Mouse (Mus musculus) MEL (cell line): ENCODE measurements around the gene Rmnd5b. TPM values are rescaled to one million over a fixed set of nuclear protein-coding genes. Genes with fewer than 3 reads are reported as not detected.

Experiments
- DNase-seq: peaks from one replicate; pipeline ENCODE4 v3.0.0; 2011; ENCODE audit warnings: low read depth, low spot score
- H3K27ac ChIP-seq: 2 replicates; pipeline ENCODE4 v1.5.1; 2012; ENCODE audit warnings: low read depth, mild to moderate bottlenecking, control low read depth, low read length, moderate library complexity; ENCODE audit not compliant: control insufficient read depth
- H3K27me3 ChIP-seq, 2 experiments: fragments of 150-350 bp in 1 of 2; sonication (generic) in 1 of 2; 2 replicates each; pipeline ENCODE4 v1.6.1; 2012; ENCODE audit warnings: low read length in 2 of 2, mild to moderate bottlenecking in 2 of 2, improper control_type of control experiment in 1 of 2, moderate library complexity in 1 of 2; ENCODE audit not compliant: insufficient read depth in 2 of 2, control insufficient read depth in 1 of 2
- H3K36me3 ChIP-seq, 2 experiments: 2 replicates each; pipeline ENCODE4 v1.6.1; 2012 to 2014; ENCODE audit warnings: low read length in 2 of 2, improper control_type of control experiment in 1 of 2, inconsistent platforms in 1 of 2, mild to moderate bottlenecking in 1 of 2; ENCODE audit not compliant: insufficient read depth in 2 of 2, control insufficient read depth in 1 of 2
- H3K4me1 ChIP-seq, 2 experiments: fragments of 150-350 bp in 1 of 2; sonication (generic) in 1 of 2; 2 replicates each; pipeline ENCODE4 v1.6.1; 2012; ENCODE audit warnings: low read length in 2 of 2, improper control_type of control experiment in 1 of 2, mild to moderate bottlenecking in 1 of 2; ENCODE audit not compliant: insufficient read depth in 2 of 2, control insufficient read depth in 1 of 2
- H3K4me3 ChIP-seq, 2 experiments: fragments of 150-350 bp in 1 of 2; sonication (generic) in 1 of 2; 2 replicates each; pipeline ENCODE4 v1.5.1; 2012; ENCODE audit warnings: low read depth in 2 of 2, low read length in 2 of 2, mild to moderate bottlenecking in 2 of 2, moderate library complexity in 2 of 2, control low read depth in 1 of 2, improper control_type of control experiment in 1 of 2; ENCODE audit not compliant: control insufficient read depth in 1 of 2, insufficient read depth in 1 of 2
- H3K79me2 ChIP-seq: 2 replicates; pipeline ENCODE4 v1.6.1; 2012; ENCODE audit warnings: mild to moderate bottlenecking, low read length, moderate library complexity; ENCODE audit not compliant: control insufficient read depth, poor library complexity, insufficient read depth
- H3K9ac ChIP-seq: 2 replicates; pipeline ENCODE4 v1.6.1; 2012; ENCODE audit warnings: low read depth, mild to moderate bottlenecking, control low read depth, low read length, moderate library complexity; ENCODE audit not compliant: control insufficient read depth, poor library complexity, severe bottlenecking
- H3K9me3 ChIP-seq: fragments of 150-350 bp; sonication (generic); replicated peaks from 2 replicates; pipeline ENCODE4 v1.6.1; 2012; ENCODE audit warnings: mild to moderate bottlenecking, low read length, improper control_type of control experiment, moderate library complexity; ENCODE audit not compliant: insufficient read depth
- BHLHE40 ChIP-seq: IDR thresholded peaks from 2 replicates; pipeline ENCODE4 v1.6.1; 2012; ENCODE audit warnings: low read depth, mild to moderate bottlenecking, inconsistent platforms, low read length, improper control_type of control experiment, borderline replicate concordance
- CHD1 ChIP-seq: IDR thresholded peaks from 2 replicates; pipeline ENCODE4 v1.6.1; 2012; ENCODE audit warnings: low read depth, mild to moderate bottlenecking, inconsistent platforms, low read length, improper control_type of control experiment
- CHD2 ChIP-seq: IDR thresholded peaks from 2 replicates; pipeline ENCODE4 v1.6.1; 2011; ENCODE audit warnings: low read length, improper control_type of control experiment
- CTCF ChIP-seq, 3 experiments: IDR thresholded peaks in 2 of 3; conservative IDR thresholded peaks in 1 of 3; 2 replicates each; pipeline ENCODE4 v1.5.1; 2011 to 2012; ENCODE audit warnings: low read length in 3 of 3, low read depth in 2 of 3, mild to moderate bottlenecking in 2 of 3, improper control_type of control experiment in 1 of 3, inconsistent platforms in 1 of 3, mixed read lengths in 1 of 3, moderate library complexity in 1 of 3; ENCODE audit not compliant: control insufficient read depth in 1 of 3, insufficient read depth in 1 of 3, poor library complexity in 1 of 3, severe bottlenecking in 1 of 3
- GATA1 ChIP-seq: IDR thresholded peaks from 2 replicates; pipeline ENCODE4 v1.6.1; 2011; ENCODE audit warnings: low read depth, low read length, improper control_type of control experiment
- JUND ChIP-seq: IDR thresholded peaks from 2 replicates; pipeline ENCODE4 v1.6.1; 2011; ENCODE audit warnings: low read depth, mild to moderate bottlenecking, improper control_type of control experiment, low read length
- MAZ ChIP-seq: IDR thresholded peaks from 2 replicates; pipeline ENCODE4 v1.6.1; 2012; ENCODE audit warnings: low read depth, mild to moderate bottlenecking, inconsistent platforms, low read length, improper control_type of control experiment
- MEF2A ChIP-seq: IDR thresholded peaks from 2 replicates; pipeline ENCODE4 v1.6.1; 2014; ENCODE audit warnings: low read depth, mild to moderate bottlenecking, inconsistent platforms, low read length, improper control_type of control experiment; ENCODE audit not compliant: poor library complexity, insufficient replicate concordance, severe bottlenecking; ENCODE audit errors: extremely low read depth
- MXI1 ChIP-seq: IDR thresholded peaks from 2 replicates; pipeline ENCODE4 v1.6.1; 2011; ENCODE audit warnings: mild to moderate bottlenecking, low read depth, low read length, improper control_type of control experiment
- NELFE ChIP-seq: IDR thresholded peaks from 2 replicates; pipeline ENCODE4 v1.6.1; 2011; ENCODE audit warnings: low read depth, low read length, improper control_type of control experiment
- POLR2A ChIP-seq, 2 experiments: IDR thresholded peaks; 2 replicates each; pipeline ENCODE4 v1.6.1; 2011 to 2012; ENCODE audit warnings: low read length in 2 of 2, mild to moderate bottlenecking in 2 of 2, control low read depth in 1 of 2, improper control_type of control experiment in 1 of 2, low read depth in 1 of 2, moderate library complexity in 1 of 2; ENCODE audit not compliant: control insufficient read depth in 1 of 2, insufficient read depth in 1 of 2, poor library complexity in 1 of 2
- RAD21 ChIP-seq: IDR thresholded peaks from 2 replicates; pipeline ENCODE4 v1.6.1; 2011; ENCODE audit warnings: mild to moderate bottlenecking, low read depth, low read length, improper control_type of control experiment
- SIN3A ChIP-seq: IDR thresholded peaks from 2 replicates; pipeline ENCODE4 v1.6.1; 2012; ENCODE audit warnings: low read length, improper control_type of control experiment, inconsistent platforms
- SMC3 ChIP-seq: IDR thresholded peaks from 2 replicates; pipeline ENCODE4 v1.6.1; 2011; ENCODE audit warnings: low read depth, low read length, improper control_type of control experiment
- TAL1 ChIP-seq: IDR thresholded peaks from 2 replicates; pipeline ENCODE4 v1.6.1; 2012; ENCODE audit warnings: mild to moderate bottlenecking, inconsistent platforms, low read length, moderate library complexity, mixed read lengths
- USF1 ChIP-seq: IDR thresholded peaks from 2 replicates; pipeline ENCODE4 v1.6.1; 2014; ENCODE audit warnings: low read depth, mild to moderate bottlenecking, inconsistent platforms, low read length, improper control_type of control experiment, moderate library complexity
- polyA plus RNA-seq, 2 experiments: library from polyadenylated mRNA; stranded (reverse) in 1 of 2; unstranded in 1 of 2; fragments of >175 nt in 1 of 2; fragments of >200 nt in 1 of 2; gene quantifications; 2 replicates each; pipeline versions ENCODE4 v1.2.1 to v1.2.4; 2012; ENCODE audit warnings: low replicate concordance in 2 of 2, low read depth in 1 of 2; ENCODE audit not compliant: insufficient read length in 2 of 2, insufficient read depth in 1 of 2, missing spikeins in 1 of 2
- total RNA-seq: library from RNA; depleted of rRNA; stranded (reverse); fragments of 300-350 nt; gene quantifications from 2 replicates; pipeline ENCODE4 v1.2.3, GENCODE M21; 2012

The Rmnd5b gene
- total and polyA plus RNA-seq, 3 experiments = 52.5 to 63.0 TPM; not detected in 1

GRCm38 (mm10) chr11:51652889-51653418, 17.3 kb upstream of the Rmnd5b start:
- Histone ChIP-seq H3K4me1 (peaks cover 1 to 2% of the 10 kb centered on the region in 2 experiments; a peak in 1 of 4 replicates), H3K27me3 (no peaks in the 10 kb centered on the region), H3K4me3 (no peak overlapping the region), H3K27ac (no peak overlapping the region), H3K79me2 (peaks cover 3% of the 10 kb centered on the region; the same call in 1 of the 2 replicates), H3K9me3 (no peaks in the 10 kb centered on the region), H3K36me3 (no peaks in the 10 kb centered on the region), H3K9ac (no peak overlapping the region)
- DNase-seq = no peak
- TF ChIP-seq GATA1 = no peak
- TF ChIP-seq USF1 = no peak
- no peak for TF ChIP-seq TAL1
- peak in 2 of 3 experiments; percentile 11 to 44; a peak in 2 of 6 replicates for TF ChIP-seq CTCF (IDR thresholded peaks at IDR 0.05 in 2 of 3, conservative IDR thresholded peaks at IDR 0.05 in 1 of 3; ENCODE audit: control insufficient read depth in 1 of 3, insufficient read depth in 1 of 3, low read depth in 2 of 3, low read length in 3 of 3, poor library complexity in 1 of 3, severe bottlenecking in 1 of 3)
- TF ChIP-seq CHD2 = no peak
- TF ChIP-seq CHD1 = no peak
- peak; percentile 23; the same call in 1 of the 2 replicates for TF ChIP-seq SMC3
- TF ChIP-seq JUND = peak; percentile 95
- TF ChIP-seq RAD21 = peak; percentile 1; the same call in 1 of the 2 replicates

GRCm38 (mm10) chr11:51650691-51651515, 15.2 kb upstream of the Rmnd5b start, which contains the start of the genes N4bp3 and D930048N14Rik:
N4bp3 (minus strand) TSS chr11:51650842.
D930048N14Rik (plus strand) TSS chr11:51650954.
- Histone ChIP-seq H3K27ac (no peak within 1 kb of the TSS), H3K79me2 (peaks cover 3% of the 10 kb centered on the region; the same call in 1 of the 2 replicates), H3K4me3 (peak within 1 kb of the TSS; percentile 72 to 92), H3K9me3 (no peaks in the 10 kb centered on the region), H3K27me3 (no peaks in the 10 kb centered on the region), H3K36me3 (no peaks in the 10 kb centered on the region), H3K9ac (peak within 1 kb of the TSS; percentile 82), H3K4me1 (peaks cover 1 to 2% of the 10 kb centered on the region in 2 experiments; a peak in 1 of 4 replicates)
- TF ChIP-seq CHD2 (no peak), POLR2A (IDR thresholded peaks at IDR 0.05; ENCODE audit: control insufficient read depth in 1 of 2, insufficient read depth in 1 of 2, low read depth in 1 of 2, low read length in 2 of 2, poor library complexity in 1 of 2) (peak in 1 of 2 experiments; percentile 71; a peak in 2 of 4 replicates), NELFE (peak; percentile 47; the same call in 1 of the 2 replicates), MXI1 (peak; percentile 74; the same call in 1 of the 2 replicates), BHLHE40 (peak; percentile 69; the same call in 1 of the 2 replicates), SIN3A (peak; percentile 54; the same call in 1 of the 2 replicates), MEF2A (no peak), MAZ (peak; percentile 86; the same call in 1 of the 2 replicates)
- DNase-seq = peak; percentile 81
